Comparison of ENCODE assay signal across 9 mouse cellular contexts in genomic region chr14:121588451-121588850, GRCm38 (mm10).
A peak's percentile ranks its signal among the peaks of the same experiment; 100 is the strongest.
DNase-seq lines count a peak whose midpoint lies in the region; ATAC-seq and TF ChIP-seq lines count a peak whose summit lies in the region.
"Had no signal": no experiment of that assay in that cellular context is flagged by ENCODE, and none has a peak within 500 bp of the region (broad histone marks: within the 10 kb centered on the region; RNA-seq: fewer than 3 reads in every experiment).

No protein-coding gene starts in this region.

- peak overlapping the region; percentile 32; the same call in 1 of the 2 replicates for H3K27ac ChIP-seq in layer of hippocampus, adult 2 months
- no peak overlapping the region for H3K27ac ChIP-seq in liver, postnatal 0 days (ENCODE audit: low read depth)
- H3K27ac ChIP-seq: embryonic facial prominence, embryonic 15.5 days; lung, embryonic 15.5 days had no signal

- H3K4me3 ChIP-seq in layer of hippocampus, adult 2 months = no peak overlapping the region
- H3K4me3 ChIP-seq in G1E (ENCODE audit: low read depth, low read length) = no peak overlapping the region
- no peak overlapping the region for H3K4me3 ChIP-seq in liver, postnatal 0 days (ENCODE audit: low read depth, low read length)
- H3K4me3 ChIP-seq: embryonic facial prominence, embryonic 15.5 days; lung, embryonic 15.5 days had no signal

- 61% methylated on average over 4 of the region's 4 CpGs for WGBS in liver, postnatal 0 days (ENCODE audit: insufficient replicate concordance)

- TF ChIP-seq CTCF in layer of hippocampus, adult 2 months (conservative IDR thresholded peaks at IDR 0.05) = peak; percentile 88
- peak; percentile 65; the same call in 1 of the 2 replicates for TF ChIP-seq CTCF in G1E (IDR thresholded peaks at IDR 0.05; ENCODE audit: low read depth, low read length)
- TF ChIP-seq CTCF in liver, postnatal 0 days (IDR thresholded peaks at IDR 0.05; ENCODE audit: low read depth) = peak; percentile 75

- no peak for TF ChIP-seq EP300 in liver, postnatal 0 days (IDR thresholded peaks at IDR 0.05; ENCODE audit: low read depth)

- ATAC-seq in G1E (ENCODE audit: extremely low read depth, insufficient number of reproducible peaks, low FRiP score, poor library complexity, severe bottlenecking) = peak; percentile 50
- ATAC-seq in common myeloid progenitor, adult 5-6 weeks (replicated peaks; ENCODE audit: low read depth, poor library complexity, severe bottlenecking) = peak; percentile 68
- ATAC-seq in liver, postnatal 0 days = no peak

- peaks cover 4% of the 10 kb centered on the region; the same call in 1 of the 2 replicates for H3K4me1 ChIP-seq in G1E (ENCODE audit: insufficient read depth, low read depth, low read length)
- H3K4me1 ChIP-seq in liver, postnatal 0 days (ENCODE audit: insufficient read depth) = no peaks in the 10 kb centered on the region

- DNase-seq in layer of hippocampus, adult 2 months (ENCODE audit: low spot score in 2 of 2) = peak in 1 of 2 experiments; percentile 54
- DNase-seq in layer of hippocampus, postnatal 25 days (ENCODE audit: extremely low spot score in 1 of 2, low spot score in 1 of 2) = no peak
- peak; percentile 13 for DNase-seq in G1E (ENCODE audit: low spot score)
- no peak for DNase-seq in liver, postnatal 0 days
- DNase-seq in urinary bladder, postnatal 14 days (ENCODE audit: low spot score) = no peak
- DNase-seq in frontal cortex, postnatal 14 days (ENCODE audit: low spot score in 2 of 2) = no peak

- H3K9me3 ChIP-seq in G1E (replicated peaks) = no peaks in the 10 kb centered on the region
- no peaks in the 10 kb centered on the region for H3K9me3 ChIP-seq in liver, postnatal 0 days (ENCODE audit: low read length)
- H3K9me3 ChIP-seq: embryonic facial prominence, embryonic 15.5 days; lung, embryonic 15.5 days had no signal

- peaks cover 23% of the 10 kb centered on the region for H3K36me3 ChIP-seq in G1E (replicated peaks)
- 0 out of 2 replicates have a peak, but pooled peaks cover 3% of the 10 kb centered on the region for H3K36me3 ChIP-seq in liver, postnatal 0 days (replicated peaks; ENCODE audit: insufficient read depth, low read length)
- H3K36me3 ChIP-seq: lung, embryonic 15.5 days had no signal

- H3K9ac ChIP-seq in liver, postnatal 0 days (replicated peaks) = no peak overlapping the region
- H3K9ac ChIP-seq: embryonic facial prominence, embryonic 15.5 days; lung, embryonic 15.5 days had no signal

- H3K4me2 ChIP-seq in liver, postnatal 0 days (ENCODE audit: low read depth, low read length) = no peak overlapping the region
- H3K4me2 ChIP-seq: embryonic facial prominence, embryonic 15.5 days; lung, embryonic 15.5 days had no signal

- no peaks in the 10 kb centered on the region; the same call in 1 of the 2 replicates for H3K27me3 ChIP-seq in G1E (ENCODE audit: insufficient read depth, low read length)
- H3K27me3 ChIP-seq in liver, postnatal 0 days (ENCODE audit: insufficient read depth, low read length) = no peaks in the 10 kb centered on the region
- H3K27me3 ChIP-seq: embryonic facial prominence, embryonic 15.5 days; lung, embryonic 15.5 days had no signal
